Mouse (Mus musculus): ENCODE results near the gene 1600002K03Rik.

DNA sequence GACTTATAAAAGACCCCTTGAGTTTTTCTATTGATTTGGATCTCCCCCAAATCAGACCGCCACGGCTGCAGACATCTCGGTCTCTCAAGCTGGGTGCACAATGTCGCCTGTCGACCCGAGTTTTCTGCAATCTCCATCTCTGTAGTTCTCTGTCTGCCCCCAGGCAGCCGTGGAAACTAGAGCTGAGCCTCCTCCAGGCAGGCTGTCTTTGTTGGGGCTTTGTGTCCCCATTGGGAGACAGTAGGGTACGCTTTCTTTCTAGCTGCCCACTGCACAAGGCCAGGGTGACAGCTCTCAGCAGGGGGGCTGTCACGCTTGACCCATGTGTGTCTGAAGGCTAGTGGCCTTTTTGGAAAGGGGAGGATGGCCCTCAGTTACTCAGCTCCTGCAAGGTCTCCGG, 34.9 kb downstream of the 1600002K03Rik start:
- TF ChIP-seq TAL1 (IDR thresholded peaks at IDR 0.05; ENCODE audit: low read length) (no peak), GATA1 (IDR thresholded peaks at IDR 0.05; ENCODE audit: low read length) (no peak)
